Mouse (Mus musculus) bone marrow macrophage, adult 2 months (primary cell): ENCODE results near the gene Rrp36.

ENCODE experiments used
- CTCF ChIP-seq: IDR thresholded peaks from 2 replicates; pipeline ENCODE4 v1.5.1; 2012; ENCODE audit warnings: low read depth, mild to moderate bottlenecking, low read length, moderate library complexity
- POLR2A ChIP-seq: IDR thresholded peaks from 2 replicates; pipeline ENCODE4 v1.6.1; 2012; ENCODE audit warnings: mild to moderate bottlenecking, low read depth, low read length, borderline replicate concordance

GRCm38 (mm10) chr17:46690665-46691064, 16.5 kb upstream of the Rrp36 start:
- TF ChIP-seq POLR2A (no peak), CTCF (no peak)
